Mouse (Mus musculus): Measurements from ENCODE around the gene Tsr3. TPM values are rescaled to one million over a fixed set of nuclear protein-coding genes. Genes with fewer than 3 reads are reported as not detected.

Gene Tsr3
- polyA plus RNA-seq, 1 experiment from 2014 or later = 63.1 TPM

GRCm38 (mm10) chr17:25250181-25250835 is 10.3 kb downstream of the Tsr3 start:
- Histone ChIP-seq H3K4me1 (replicated peaks) (peaks cover 40% of the 10 kb centered on the region), H3K27ac (no peak overlapping the region), H3K36me3 (peaks cover 10% of the 10 kb centered on the region), H3K9me3 (no peaks in the 10 kb centered on the region), H3K4me3 (replicated peaks) (no peak overlapping the region), H3K4me2 (replicated peaks) (no peak overlapping the region), H3K9ac (replicated peaks) (no peak overlapping the region), H3K27me3 (peaks cover 7% of the 10 kb centered on the region)
- no peak for ATAC-seq
- 83% methylated on average over 8 of the region's 8 CpGs for whole genome bisulfite sequencing

- ATAC-seq = peak; percentile 85
- Histone ChIP-seq H3K4me3 (replicated peaks) (no peak overlapping the region), H3K9me3 (no peaks in the 10 kb centered on the region), H3K27ac (peak overlapping the region; percentile 90), H3K4me2 (replicated peaks) (peak overlapping the region; percentile 40), H3K27me3 (peaks cover 23% of the 10 kb centered on the region), H3K4me1 (replicated peaks) (peaks cover 54% of the 10 kb centered on the region), H3K9ac (replicated peaks) (peak overlapping the region; percentile 46; the same call in 1 of the 2 replicates), H3K36me3 (no peaks in the 10 kb centered on the region)
- WGBS = 10% methylated on average over 3 of the region's 3 CpGs
Observed at GRCm38 (mm10) chr17:25252643-25253042, 12.7 kb downstream of the Tsr3 start.

DNA sequence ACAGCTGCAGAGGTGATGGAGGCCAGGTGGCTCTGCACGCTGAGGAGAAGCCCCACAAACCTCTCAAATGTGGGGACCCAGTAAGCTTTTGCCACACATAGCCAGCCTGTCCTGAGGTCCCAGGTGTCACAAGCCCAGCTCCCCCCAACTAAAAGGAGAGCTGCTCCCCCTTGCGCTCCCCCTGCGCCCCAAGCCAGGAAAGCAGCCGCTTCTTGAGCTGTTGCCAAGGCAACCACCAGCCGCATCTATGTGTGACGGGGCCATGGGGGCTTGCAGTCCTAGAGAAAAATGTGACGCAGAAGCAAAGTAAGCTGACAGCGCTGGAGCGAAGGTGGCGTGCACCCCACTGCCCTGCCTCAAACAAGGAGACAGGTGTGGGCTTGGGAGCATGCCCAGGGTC is 13.8 kb downstream of the Tsr3 start:
- H3K27ac ChIP-seq = peak overlapping the region; percentile 90
- peak; percentile 57 for ATAC-seq
- 5% methylated on average over 10 of the region's 10 CpGs for WGBS
- H3K9me3 ChIP-seq = no peaks in the 10 kb centered on the region
- H3K4me1 ChIP-seq (replicated peaks) = peaks cover 61% of the 10 kb centered on the region
- H3K4me2 ChIP-seq (replicated peaks) = peak overlapping the region; percentile 40
- peak overlapping the region; percentile 47 for H3K9ac ChIP-seq (replicated peaks)
- H3K27me3 ChIP-seq = peaks cover 23% of the 10 kb centered on the region
- H3K36me3 ChIP-seq = peaks cover 3% of the 10 kb centered on the region
- peak overlapping the region; percentile 7; the same call in 1 of the 2 replicates for H3K4me3 ChIP-seq (replicated peaks)

DNA sequence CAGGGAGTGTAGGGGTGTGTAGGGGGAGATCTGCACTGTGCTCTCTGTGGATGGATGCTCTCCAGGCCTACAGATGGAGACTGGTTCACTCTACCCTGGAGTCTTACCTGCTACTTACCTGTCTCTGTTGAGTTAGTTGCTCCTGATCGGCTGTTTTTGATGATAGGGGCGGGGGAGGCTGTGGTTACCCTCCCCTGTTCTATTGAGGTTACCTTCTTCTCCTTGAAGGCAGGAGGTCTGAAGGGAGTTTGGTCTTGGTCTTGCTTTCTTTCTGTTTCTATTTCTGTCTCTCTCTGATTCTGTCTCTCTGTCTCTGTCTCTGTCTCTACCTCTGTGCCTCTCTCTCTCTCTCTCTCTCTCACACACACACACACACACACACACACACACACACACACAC is 15.1 kb downstream of the Tsr3 start:
- Histone ChIP-seq H3K36me3 (peaks cover 16% of the 10 kb centered on the region), H3K27me3 (peaks cover 23% of the 10 kb centered on the region), H3K9me3 (no peaks in the 10 kb centered on the region), H3K4me3 (replicated peaks) (no peak overlapping the region), H3K9ac (replicated peaks) (no peak overlapping the region), H3K4me2 (replicated peaks) (0 out of 2 replicates have a peak overlapping the region, but pooled peaks have one; percentile 59), H3K4me1 (replicated peaks) (peaks cover 61% of the 10 kb centered on the region), H3K27ac (no peak overlapping the region)
- no peak for ATAC-seq
- 67% methylated on average over 2 of the region's 2 CpGs for WGBS

DNA sequence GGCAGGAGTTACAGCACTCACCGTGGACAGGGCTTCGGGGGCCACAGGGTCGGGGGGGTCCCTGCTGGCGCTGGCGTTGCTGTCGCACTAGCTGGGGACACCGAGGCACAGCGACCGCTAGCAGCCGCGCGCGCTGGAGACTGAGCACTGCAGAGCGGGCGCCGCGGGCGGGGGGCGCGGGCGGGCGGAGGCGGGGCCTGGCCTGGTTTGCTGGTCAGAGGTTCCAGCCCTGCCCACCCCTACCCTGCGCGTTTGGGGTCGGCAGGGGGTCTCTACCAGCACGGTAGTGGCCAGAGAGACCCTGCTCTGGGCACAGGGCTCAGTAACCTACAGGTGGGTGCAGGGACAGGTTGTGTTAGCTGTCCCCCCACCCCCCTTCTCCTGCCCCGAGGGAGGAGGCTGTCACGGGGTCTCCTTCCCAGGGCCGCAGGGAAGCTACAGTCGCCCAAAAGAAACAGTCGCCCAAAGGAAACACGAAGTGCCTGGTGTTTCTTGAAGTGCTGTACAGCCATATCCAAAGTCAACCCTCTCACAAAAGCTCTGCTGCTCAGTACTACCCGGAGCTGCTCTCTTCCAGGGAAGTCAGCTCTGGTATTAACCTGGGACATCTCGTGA is 16.3 kb downstream of the Tsr3 start, which contains the start of gene Baiap3:
Gene Baiap3, minus strand, starts transcription at position 225 of the 615 bp plus-strand sequence.
- Histone ChIP-seq H3K27me3 (peaks cover 23% of the 10 kb centered on the region), H3K9me3 (no peaks in the 10 kb centered on the region), H3K27ac (no peak within 1 kb of the TSS), H3K4me3 (replicated peaks) (peak within 1 kb of the TSS; percentile 35), H3K36me3 (peaks cover 19% of the 10 kb centered on the region), H3K4me1 (replicated peaks) (peaks cover 61% of the 10 kb centered on the region), H3K9ac (replicated peaks) (peak within 1 kb of the TSS; percentile 33), H3K4me2 (replicated peaks) (peak within 1 kb of the TSS; percentile 59)
- WGBS = 4% methylated on average over 35 of the region's 35 CpGs
- 0 out of 2 replicates have a peak, but pooled peaks have one; percentile 21 for ATAC-seq

- 60% methylated on average over 6 of the region's 6 CpGs for WGBS
- H3K27me3 ChIP-seq = peaks cover 23% of the 10 kb centered on the region
- peaks cover 45% of the 10 kb centered on the region for H3K4me1 ChIP-seq (replicated peaks)
- H3K4me3 ChIP-seq (replicated peaks) = no peak overlapping the region
- no peak overlapping the region for H3K4me2 ChIP-seq (replicated peaks)
- ATAC-seq = no peak
- H3K9me3 ChIP-seq = no peaks in the 10 kb centered on the region
- peak overlapping the region; percentile 19; the same call in 1 of the 2 replicates for H3K27ac ChIP-seq
- peaks cover 25% of the 10 kb centered on the region for H3K36me3 ChIP-seq
- no peak overlapping the region for H3K9ac ChIP-seq (replicated peaks)
Observed at GRCm38 (mm10) chr17:25257804-25258261, 17.9 kb downstream of the Tsr3 start.

DNA sequence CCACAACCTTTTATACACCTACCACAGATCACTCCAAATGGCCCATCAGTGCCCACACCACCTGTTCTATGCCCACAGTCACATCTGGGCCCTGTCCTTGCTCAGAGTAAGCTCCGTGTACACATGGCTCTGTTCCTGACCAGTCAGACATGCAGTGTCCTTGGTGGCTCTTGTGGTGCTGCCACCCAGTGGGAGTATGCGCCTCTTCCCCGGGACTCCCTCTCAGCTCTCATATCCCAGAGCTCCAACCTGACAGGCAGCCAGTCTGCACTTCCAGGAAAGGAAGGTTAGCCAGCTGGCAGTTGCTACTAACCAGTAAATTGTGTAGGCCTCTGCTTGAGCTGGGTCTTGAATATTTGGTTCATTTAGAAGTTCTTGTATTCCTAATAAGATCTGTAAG is 24.5 kb downstream of the Tsr3 start:
- no peak for ATAC-seq
- Histone ChIP-seq H3K36me3 (peaks cover 82% of the 10 kb centered on the region), H3K27me3 (no peaks in the 10 kb centered on the region), H3K9ac (replicated peaks) (no peak overlapping the region), H3K27ac (no peak overlapping the region), H3K4me3 (replicated peaks) (no peak overlapping the region), H3K4me2 (replicated peaks) (no peak overlapping the region), H3K4me1 (replicated peaks) (peaks cover 7% of the 10 kb centered on the region), H3K9me3 (no peaks in the 10 kb centered on the region)
- 67% methylated on average over 3 of the region's 3 CpGs for WGBS

- 91% methylated on average over 2 of the region's 2 CpGs for WGBS
- Histone ChIP-seq H3K27me3 (no peaks in the 10 kb centered on the region), H3K4me1 (replicated peaks) (peaks cover 44% of the 10 kb centered on the region), H3K9me3 (no peaks in the 10 kb centered on the region), H3K9ac (replicated peaks) (peak overlapping the region; percentile 4; the same call in 1 of the 2 replicates), H3K36me3 (peaks cover 41% of the 10 kb centered on the region), H3K4me3 (replicated peaks) (peak overlapping the region; percentile 86), H3K4me2 (replicated peaks) (peak overlapping the region; percentile 97), H3K27ac (no peak overlapping the region)
- no peak for ATAC-seq
Observed at GRCm38 (mm10) chr17:25270795-25271335, 30.9 kb downstream of the Tsr3 start.

GRCm38 (mm10) chr17:25272326-25272725 is 32.4 kb downstream of the Tsr3 start:
- WGBS = 1% methylated on average over 10 of the region's 10 CpGs
- ATAC-seq = no peak
- H3K4me3 ChIP-seq (replicated peaks) = peak overlapping the region; percentile 86
- peak overlapping the region; percentile 97 for H3K4me2 ChIP-seq (replicated peaks)
- H3K27me3 ChIP-seq = no peaks in the 10 kb centered on the region
- H3K36me3 ChIP-seq = peaks cover 27% of the 10 kb centered on the region
- H3K27ac ChIP-seq = peak overlapping the region; percentile 99
- peak overlapping the region; percentile 99 for H3K9ac ChIP-seq (replicated peaks)
- H3K4me1 ChIP-seq (replicated peaks) = peaks cover 44% of the 10 kb centered on the region
- H3K9me3 ChIP-seq = no peaks in the 10 kb centered on the region

- peak overlapping the region; percentile 86 for H3K4me3 ChIP-seq (replicated peaks)
- under 1% methylated on average over 76 of the region's 92 CpGs for WGBS
- peak overlapping the region; percentile 99 for H3K9ac ChIP-seq (replicated peaks)
- 0 out of 2 replicates have a peak, but pooled peaks cover 5% of the 10 kb centered on the region for H3K27me3 ChIP-seq
- peak overlapping the region; percentile 99 for H3K27ac ChIP-seq
- H3K4me1 ChIP-seq (replicated peaks) = peaks cover 44% of the 10 kb centered on the region
- peak; percentile 93 for ATAC-seq
- H3K36me3 ChIP-seq = peaks cover 19% of the 10 kb centered on the region
- H3K4me2 ChIP-seq (replicated peaks) = peak overlapping the region; percentile 97
- no peaks in the 10 kb centered on the region for H3K9me3 ChIP-seq
Observed at GRCm38 (mm10) chr17:25272951-25273705, 33.2 kb downstream of the Tsr3 start.

DNA sequence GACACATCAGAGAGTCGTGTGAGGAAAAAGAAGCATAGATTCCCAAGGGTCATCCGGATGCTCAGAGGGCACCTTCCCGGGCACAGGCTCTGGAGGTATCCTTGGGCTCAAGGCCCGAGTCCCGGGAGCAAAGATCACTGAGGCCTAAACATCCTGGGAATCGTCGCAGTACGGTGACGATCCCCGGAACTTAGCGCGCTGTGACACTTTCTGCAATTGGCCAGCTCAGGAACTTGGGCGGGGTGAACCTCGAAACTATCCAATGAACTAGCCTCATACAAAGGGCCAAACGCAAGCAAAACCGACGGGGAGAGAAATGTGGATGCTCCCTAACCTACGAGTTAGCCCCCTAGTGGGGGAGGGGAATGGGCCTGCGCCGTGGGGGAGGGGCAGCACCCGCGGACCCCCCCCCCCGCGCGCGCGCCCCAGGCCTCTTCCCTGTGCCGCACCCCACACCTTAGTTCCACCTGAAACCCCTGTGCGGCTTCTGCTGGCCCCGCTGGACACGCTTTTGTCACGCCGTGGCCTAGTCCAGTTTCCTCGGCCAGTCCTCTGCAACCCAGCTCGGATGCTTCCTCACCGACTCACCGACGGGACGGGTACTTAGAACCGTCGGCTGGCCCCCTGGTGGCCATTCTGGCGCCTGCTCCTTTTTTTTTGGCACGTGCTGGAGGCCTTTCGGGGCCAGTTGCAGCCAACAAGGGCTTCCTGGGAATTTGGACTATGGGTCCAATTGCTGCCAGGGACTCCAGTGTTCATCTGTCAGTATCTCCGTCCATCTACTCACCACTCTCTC is 33.9 kb downstream of the Tsr3 start:
- ATAC-seq = peak; percentile 88
- Histone ChIP-seq H3K4me2 (replicated peaks) (peak overlapping the region; percentile 47), H3K27ac (peak overlapping the region; percentile 99), H3K27me3 (0 out of 2 replicates have a peak, but pooled peaks cover 5% of the 10 kb centered on the region), H3K36me3 (peaks cover 11% of the 10 kb centered on the region), H3K9me3 (no peaks in the 10 kb centered on the region), H3K9ac (replicated peaks) (peak overlapping the region; percentile 99), H3K4me1 (replicated peaks) (peaks cover 42% of the 10 kb centered on the region), H3K4me3 (replicated peaks) (peak overlapping the region; percentile 86)
- WGBS = under 1% methylated on average over 45 of the region's 45 CpGs

All from midbrain, embryonic 13.5 days (tissue).